Mouse (Mus musculus): ENCODE results near the gene Gm1113. TPM values are rescaled to one million over a fixed set of nuclear protein-coding genes. Genes with fewer than 3 reads are reported as not detected.

Gene Gm1113
- total RNA-seq, 2 experiments from 2014 or later, result not detected

GRCm38 (mm10) chr9:35486616-35487015 lies 31.5 kb downstream of the Gm1113 start:
- no peak for DNase-seq
- intact Hi-C loops (cut with DNase I), result no loop called here

- DNase-seq, result no peak
- intact Hi-C loops (cut with DNase I), result no loop called here
Measured at GRCm38 (mm10) chr9:35483949-35484348, 34.1 kb downstream of the Gm1113 start.

DNA sequence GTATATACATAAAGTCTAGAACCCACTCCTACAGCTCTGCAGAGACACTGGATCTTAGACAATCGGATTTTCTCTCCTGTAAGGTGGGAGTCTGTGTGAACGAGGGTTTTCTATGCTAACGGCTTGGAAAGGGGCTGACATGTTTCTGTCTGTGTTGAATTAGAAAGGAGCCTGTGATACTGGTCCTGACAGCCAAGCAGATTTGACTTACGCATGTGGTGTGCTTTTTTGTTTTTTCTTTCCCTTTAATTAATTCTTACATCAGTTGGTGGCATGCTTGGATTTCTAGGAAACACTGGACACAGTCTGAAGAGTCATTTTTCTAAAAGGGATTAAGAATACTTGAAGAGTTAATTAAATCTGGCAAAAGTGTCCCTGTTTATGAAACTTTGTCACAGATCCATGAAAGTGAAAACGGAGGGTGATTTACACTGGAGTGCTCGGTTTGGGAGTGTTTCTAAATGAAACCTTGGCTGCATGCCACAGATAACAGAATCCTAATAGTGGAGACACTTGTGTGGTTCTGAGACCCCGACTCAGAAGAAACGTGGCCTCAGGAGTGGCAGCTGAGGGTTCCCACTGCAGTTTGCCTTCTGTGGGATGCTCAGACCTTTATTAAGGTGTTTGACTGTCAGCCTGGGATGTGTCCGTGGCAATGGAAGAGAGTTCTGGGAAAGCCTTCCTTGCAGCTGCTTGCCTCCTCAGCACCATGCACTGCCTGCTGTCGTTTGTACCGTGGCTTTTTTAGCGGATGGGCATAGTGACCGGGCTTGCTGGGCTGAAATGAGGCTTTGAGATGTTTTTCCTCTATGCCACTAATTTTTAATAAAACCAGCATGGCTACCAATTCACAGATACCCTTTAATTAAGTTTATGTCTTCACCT lies 35.8 kb downstream of the Gm1113 start:
- intact Hi-C loops (cut with DNase I), result no loop called here
- DNase-seq, result peak in 1 of 2 experiments; percentile 22

- intact Hi-C loops (cut with DNase I), result no loop called here
- no peak for DNase-seq
Measured at GRCm38 (mm10) chr9:35479456-35479855, 38.6 kb downstream of the Gm1113 start.

GRCm38 (mm10) chr9:35475394-35475793 lies 42.7 kb downstream of the Gm1113 start:
- intact Hi-C loops (cut with DNase I), result no loop called here
- no peak for DNase-seq

DNA sequence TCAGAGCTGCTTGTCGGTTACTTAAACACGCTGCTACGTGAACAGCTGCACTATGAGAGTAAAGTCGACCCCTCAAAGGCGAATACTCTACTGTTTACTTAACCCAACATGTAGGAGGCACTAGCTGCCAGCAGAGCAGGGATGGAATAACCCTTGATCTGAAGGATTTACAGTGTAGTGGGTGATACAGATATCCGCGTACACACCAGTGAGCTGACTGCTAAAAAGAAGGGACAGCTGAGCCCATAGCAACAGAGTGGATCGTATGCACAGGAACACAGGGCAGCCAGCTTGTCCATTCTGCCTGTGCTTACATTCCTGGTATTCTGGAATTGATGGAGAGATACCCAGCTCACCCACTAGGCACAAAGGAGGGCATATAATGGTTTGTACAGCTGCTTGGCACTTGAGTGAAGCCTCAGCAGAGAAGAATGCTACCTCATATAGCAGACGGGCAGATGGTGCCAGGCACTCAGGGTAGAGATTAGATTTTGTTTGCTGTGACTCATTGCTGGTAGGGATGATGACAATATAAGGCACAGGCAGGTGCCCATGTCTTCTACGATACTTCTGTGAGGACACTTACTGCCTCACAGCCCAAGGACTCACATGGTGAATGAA lies 43.9 kb downstream of the Gm1113 start:
- DNase-seq, result no peak
- intact Hi-C loops (cut with DNase I), result no loop called here

- no peak for DNase-seq
- intact Hi-C loops (cut with DNase I), result no loop called here
Measured at GRCm38 (mm10) chr9:35468913-35469312, 49.2 kb downstream of the Gm1113 start.

DNA sequence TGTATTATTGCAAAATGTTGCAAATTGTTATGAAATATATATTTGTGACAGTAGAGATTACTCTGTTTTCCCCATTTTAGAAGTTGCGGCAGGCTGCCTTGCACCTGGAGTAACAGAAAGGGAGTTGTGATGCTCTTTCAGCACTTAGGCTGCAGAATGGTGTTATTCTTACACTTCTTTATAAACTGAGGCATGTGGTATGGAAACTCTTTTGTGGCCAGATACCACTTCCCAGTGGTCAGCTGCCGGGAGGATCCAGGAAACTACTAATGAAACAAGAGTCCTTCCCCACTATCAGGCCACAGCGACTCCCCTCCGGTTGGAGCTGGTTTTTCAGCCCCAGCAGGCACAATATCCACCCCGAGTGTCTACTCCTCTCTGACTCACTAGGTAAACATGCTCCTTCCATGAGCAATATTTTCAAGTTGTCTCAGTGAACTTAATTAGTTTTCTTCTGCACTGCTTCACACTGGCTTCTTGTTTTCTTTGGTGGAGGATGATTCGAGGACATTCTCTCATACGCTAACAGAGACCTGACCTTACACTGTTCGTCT lies 50.7 kb downstream of the Gm1113 start:
- intact Hi-C loops (cut with DNase I), result no loop called here
- DNase-seq, result peak; percentile 14 to 18

DNA sequence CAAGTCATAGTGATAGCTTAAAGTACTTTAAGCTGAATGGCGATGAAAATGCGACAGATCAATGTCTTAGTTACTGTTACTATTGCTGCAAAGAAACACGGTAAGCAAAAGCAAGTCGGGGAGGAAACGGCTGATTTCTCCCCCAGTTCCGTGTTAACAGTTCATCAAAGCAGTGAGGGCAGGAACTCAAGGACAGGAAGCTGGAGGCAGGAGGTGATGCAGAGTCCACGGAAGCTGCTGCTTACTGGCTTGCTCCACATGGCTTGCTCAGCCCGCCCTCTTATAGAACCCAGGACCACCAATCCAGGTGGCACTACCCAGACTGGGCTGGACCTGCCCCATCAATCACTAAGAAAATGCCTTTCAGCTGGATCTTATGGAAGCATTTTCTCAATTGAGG lies 58.5 kb downstream of the Gm1113 start:
- intact Hi-C loops (cut with DNase I), result no loop called here
- DNase-seq, result no peak

Other genes starting within 250 kb of the Gm1113 start
- 10 to 100 TPM; 19.7 to 31.2 TPM for gene Cdon, start 97.1 kb downstream of the Gm1113 start, total RNA-seq (2021)
- gene Ddx25, start 40.3 kb upstream of the Gm1113 start, total RNA-seq (2021), result under 1 TPM in 1 of 2 experiments, not detected in 1; 0.02 TPM
- 1 to 10 TPM; 7.4 to 8.4 TPM for gene Pus3, start 40.3 kb upstream of the Gm1113 start, total RNA-seq (2021)
- under 1 TPM in 1 of 2 experiments, not detected in 1; 0.25 TPM for gene Pate2, start 52.0 kb upstream of the Gm1113 start, total RNA-seq (2021)
- gene Hyls1, start 52.1 kb upstream of the Gm1113 start, total RNA-seq (2021), result 1 to 10 TPM; 3.5 to 4.5 TPM
- gene Pate4, start 93.7 kb upstream of the Gm1113 start, total RNA-seq (2021), result not detected
- not detected for gene Pate3, start 129.9 kb upstream of the Gm1113 start, total RNA-seq (2021)
- gene Pate1, start 169.1 kb upstream of the Gm1113 start, total RNA-seq (2021), result not detected
- not detected for gene Gm17677, start 222.8 kb upstream of the Gm1113 start, total RNA-seq (2021)

Data from heart, postnatal 10 days (tissue).